Mouse (Mus musculus) intestine, postnatal 0 days (tissue): Measurements from ENCODE around the gene Pdhb. TPM values are rescaled to one million over a fixed set of nuclear protein-coding genes. Genes with fewer than 3 reads are reported as not detected.

ENCODE experiments used
- ATAC-seq: fragments of 200-750 bp; cut with Nextera tagmentation; 2 replicates; pipeline ENCODE4 v1.8.0; 2017; ENCODE audit warnings: mild to moderate bottlenecking, moderate TSS enrichment, moderate library complexity
- H3K27ac ChIP-seq: fragments of 300-500 bp; sonication (generic); 2 replicates; pipeline ENCODE4 v1.5.1; 2014; ENCODE audit warnings: mild to moderate bottlenecking, low read depth, low read length, moderate library complexity
- H3K27me3 ChIP-seq: fragments of 300-500 bp; sonication (generic); replicated peaks from 2 replicates; pipeline ENCODE4 v1.6.1; 2014; ENCODE audit warnings: low read length, mixed read lengths; ENCODE audit not compliant: control insufficient read depth, insufficient read depth
- H3K36me3 ChIP-seq: fragments of 300-500 bp; sonication (generic); 2 replicates; pipeline ENCODE4 v1.6.1; 2014; ENCODE audit warnings: mild to moderate bottlenecking, moderate library complexity; ENCODE audit not compliant: control insufficient read depth, insufficient read depth
- H3K4me1 ChIP-seq: fragments of 300-500 bp; sonication (generic); replicated peaks from 2 replicates; pipeline ENCODE4 v1.6.1; 2014; ENCODE audit warnings: antibody characterized with exemption, low read length, mixed read lengths; ENCODE audit not compliant: control insufficient read depth, insufficient read depth
- H3K4me2 ChIP-seq: fragments of 300-500 bp; sonication (generic); replicated peaks from 2 replicates; pipeline ENCODE4 v1.6.1; 2014; ENCODE audit warnings: low read depth, mild to moderate bottlenecking, moderate library complexity
- H3K4me3 ChIP-seq: fragments of 300-500 bp; sonication (generic); 2 replicates; pipeline ENCODE4 v1.5.1; 2014; ENCODE audit warnings: low read depth, low read length
- H3K9ac ChIP-seq: fragments of 300-500 bp; sonication (generic); 2 replicates; pipeline ENCODE4 v1.6.1; 2014; ENCODE audit warnings: mild to moderate bottlenecking, low read depth, low read length
- H3K9me3 ChIP-seq: fragments of 300-500 bp; sonication (generic); 2 replicates; pipeline ENCODE4 v1.6.1; 2016; ENCODE audit warnings: mixed run types; ENCODE audit not compliant: control insufficient read depth
- CTCF ChIP-seq: sonication (generic); IDR thresholded peaks from 2 replicates; pipeline ENCODE4 v1.5.1; 2016; ENCODE audit warnings: low read depth, mild to moderate bottlenecking, control low read depth, antibody characterized with exemption, moderate library complexity
- WGBS: fragments of 180-500 bp; shearing (Covaris S2); extraction: QIAGEN DNeasy Blood & Tissue Kit; methylation state at CpG from one replicate; pipeline ENCODE4 v1.1.7; 2014; 5-methylcytosine and 5-hydroxymethylcytosine counted together
- polyA plus RNA-seq: library from polyadenylated mRNA; unstranded; fragments of >200 nt; fragmentation: Nextera tagmentation; extraction: Ambion mirVana; gene quantifications from 2 replicates; pipeline ENCODE4 v1.2.1, GENCODE M21; 2015

The Pdhb gene
- 140 and 149 TPM in 2 replicates for polyA plus RNA-seq

- peak; percentile 49 for TF ChIP-seq CTCF
- H3K4me1 ChIP-seq: peaks cover 5% of the 10 kb centered on the region; the same call in 1 of the 2 replicates
- H3K27me3 ChIP-seq: no peaks in the 10 kb centered on the region
- H3K36me3 ChIP-seq: peaks cover 29% of the 10 kb centered on the region
- no peaks in the 10 kb centered on the region for H3K9me3 ChIP-seq
- H3K4me2 ChIP-seq: peak within 1 kb of the TSS; percentile 77
- H3K9ac ChIP-seq: peak within 1 kb of the TSS; percentile 81
- ATAC-seq: peak; percentile 98
- H3K4me3 ChIP-seq: peak within 1 kb of the TSS; percentile 68
- 1% methylated on average over 64 of the region's 64 CpGs for WGBS
- H3K27ac ChIP-seq: peak within 1 kb of the TSS; percentile 81
These were observed at the start of gene Pdhb for GRCm38 (mm10) chr14:8172507-8173410. TSS of gene Pdhb (minus strand) at chr14:8173025.

- Histone ChIP-seq H3K4me3 (no peak overlapping the region), H3K9me3 (no peaks in the 10 kb centered on the region), H3K27ac (no peak overlapping the region), H3K27me3 (no peaks in the 10 kb centered on the region), H3K36me3 (peaks cover 14% of the 10 kb centered on the region; the same call in 1 of the 2 replicates), H3K9ac (no peak overlapping the region), H3K4me2 (no peak overlapping the region), H3K4me1 (no peaks in the 10 kb centered on the region)
- no peak for TF ChIP-seq CTCF
- WGBS: 94% methylated on average over 16 of the region's 16 CpGs
- no peak for ATAC-seq
These were observed 49.7 kb upstream of the Pdhb start for GRCm38 (mm10) chr14:8222561-8222960.

GRCm38 (mm10) chr14:8220912-8221311, 48.1 kb upstream of the Pdhb start:
- ATAC-seq: no peak
- Histone ChIP-seq H3K27ac (no peak overlapping the region), H3K36me3 (peaks cover 14% of the 10 kb centered on the region; the same call in 1 of the 2 replicates), H3K27me3 (no peaks in the 10 kb centered on the region), H3K4me3 (no peak overlapping the region), H3K9ac (no peak overlapping the region), H3K4me1 (no peaks in the 10 kb centered on the region), H3K9me3 (no peaks in the 10 kb centered on the region), H3K4me2 (no peak overlapping the region)
- TF ChIP-seq CTCF: no peak
- 75% methylated on average over 2 of the region's 2 CpGs for WGBS

- WGBS: 76% methylated on average over 7 of the region's 7 CpGs
- H3K4me3 ChIP-seq: no peak overlapping the region
- no peak overlapping the region for H3K4me2 ChIP-seq
- no peaks in the 10 kb centered on the region for H3K27me3 ChIP-seq
- peak; percentile 64 for TF ChIP-seq CTCF
- H3K36me3 ChIP-seq: peaks cover 14% of the 10 kb centered on the region; the same call in 1 of the 2 replicates
- no peak overlapping the region for H3K27ac ChIP-seq
- no peak for ATAC-seq
- no peaks in the 10 kb centered on the region for H3K9me3 ChIP-seq
- no peak overlapping the region for H3K9ac ChIP-seq
- H3K4me1 ChIP-seq: no peaks in the 10 kb centered on the region
These were observed 47.5 kb upstream of the Pdhb start for GRCm38 (mm10) chr14:8220306-8220705.

GRCm38 (mm10) chr14:8219876-8220275, 47.1 kb upstream of the Pdhb start:
- no peak overlapping the region for H3K4me2 ChIP-seq
- H3K27ac ChIP-seq: no peak overlapping the region
- no peaks in the 10 kb centered on the region for H3K4me1 ChIP-seq
- ATAC-seq: no peak
- H3K36me3 ChIP-seq: peaks cover 14% of the 10 kb centered on the region; the same call in 1 of the 2 replicates
- 91% methylated on average over 11 of the region's 11 CpGs for WGBS
- H3K9me3 ChIP-seq: no peaks in the 10 kb centered on the region
- TF ChIP-seq CTCF: no peak
- no peak overlapping the region for H3K4me3 ChIP-seq
- H3K27me3 ChIP-seq: no peaks in the 10 kb centered on the region
- H3K9ac ChIP-seq: no peak overlapping the region

- Histone ChIP-seq H3K4me1 (no peaks in the 10 kb centered on the region), H3K4me2 (no peak overlapping the region), H3K4me3 (no peak overlapping the region), H3K36me3 (peaks cover 14% of the 10 kb centered on the region; the same call in 1 of the 2 replicates), H3K9ac (no peak overlapping the region), H3K27me3 (no peaks in the 10 kb centered on the region), H3K27ac (no peak overlapping the region), H3K9me3 (no peaks in the 10 kb centered on the region)
- 71% methylated on average over 10 of the region's 10 CpGs for WGBS
- no peak for ATAC-seq
- TF ChIP-seq CTCF: no peak
These were observed 46.0 kb upstream of the Pdhb start for GRCm38 (mm10) chr14:8218730-8219380.
